23 mouse cellular contexts compared by ENCODE assay signal in the genomic region with DNA sequence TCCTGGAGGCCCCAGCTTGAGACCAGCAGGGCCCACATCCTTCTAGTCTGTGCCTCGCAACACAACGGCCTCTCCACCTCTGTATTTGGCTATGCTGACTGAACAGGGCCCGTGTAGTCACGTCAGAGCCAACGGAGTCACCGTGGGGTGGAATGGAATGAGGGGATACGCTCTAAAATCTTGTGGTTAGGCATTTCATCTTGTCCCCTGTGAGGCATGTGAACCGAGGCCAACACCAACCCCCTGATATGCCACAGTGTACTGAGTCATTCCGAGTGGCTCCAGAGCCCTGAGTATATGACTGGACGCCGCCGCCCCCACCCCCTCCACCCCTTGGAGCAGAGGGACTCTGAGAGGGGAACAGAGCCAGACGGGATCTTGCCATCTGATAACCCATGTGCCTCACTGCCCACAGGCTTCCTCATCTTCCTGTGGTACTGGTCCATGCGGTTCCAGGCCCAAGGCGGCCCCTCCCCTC. TPM values are rescaled to one million over a fixed set of nuclear protein-coding genes. Genes with fewer than 3 reads are reported as not detected.
A peak's percentile ranks its signal among the peaks of the same experiment; 100 is the strongest.
DNase-seq lines count a peak whose midpoint lies in the region; ATAC-seq lines count a peak whose summit lies in the region.
"Had no signal": no experiment of that assay in that cellular context is flagged by ENCODE, and none has a peak within 500 bp of the region (broad histone marks: within the 10 kb centered on the region; RNA-seq: fewer than 3 reads in every experiment).

No protein-coding gene starts in this region.

- H3K27ac ChIP-seq in embryonic facial prominence, embryonic 15.5 days (replicated peaks): no peak overlapping the region
- no peak overlapping the region for H3K27ac ChIP-seq in embryonic facial prominence, embryonic 10.5 days (replicated peaks)
- H3K27ac ChIP-seq: heart, embryonic 15.5 days; hindbrain, embryonic 10.5 days; layer of hippocampus, adult 2 months; limb, embryonic 15.5 days; midbrain, embryonic 15.5 days had no signal

- H3K36me3 ChIP-seq in embryonic facial prominence, embryonic 15.5 days: no peaks in the 10 kb centered on the region
- peaks cover 73% of the 10 kb centered on the region for H3K36me3 ChIP-seq in embryonic facial prominence, embryonic 10.5 days (replicated peaks)
- H3K36me3 ChIP-seq in megakaryocyte, embryonic 14.5 days (replicated peaks; ENCODE audit: low read length): peaks cover 99% of the 10 kb centered on the region
- H3K36me3 ChIP-seq: heart, embryonic 15.5 days had no signal

- H3K9me3 ChIP-seq in embryonic facial prominence, embryonic 15.5 days (replicated peaks): no peaks in the 10 kb centered on the region
- H3K9me3 ChIP-seq in embryonic facial prominence, embryonic 10.5 days: no peaks in the 10 kb centered on the region
- H3K9me3 ChIP-seq in megakaryocyte, embryonic 14.5 days: no peaks in the 10 kb centered on the region
- H3K9me3 ChIP-seq: heart, embryonic 15.5 days; hindbrain, embryonic 10.5 days; limb, embryonic 15.5 days; midbrain, embryonic 15.5 days had no signal

- no peak for DNase-seq in embryonic facial prominence, embryonic 10.5 days (ENCODE audit: low spot score)
- peak; percentile 99 for DNase-seq in 416B (ENCODE audit: low read depth)
- no peak for DNase-seq in cerebellum, adult 9-10 months
- DNase-seq in urinary bladder, postnatal 25 days (ENCODE audit: low spot score): no peak
- DNase-seq: adrenal gland, postnatal 10 days; cerebellum, postnatal 25 days; gastrocnemius, postnatal 10 days; kidney, adult 18-20 months; kidney, postnatal 14 days; lung, embryonic 14.5 days; right cerebral cortex, postnatal 4 days had no signal

- no peaks in the 10 kb centered on the region for H3K27me3 ChIP-seq in embryonic facial prominence, embryonic 15.5 days
- no peaks in the 10 kb centered on the region; the same call in 1 of the 2 replicates for H3K27me3 ChIP-seq in embryonic facial prominence, embryonic 10.5 days (replicated peaks; ENCODE audit: low read depth, poor library complexity, severe bottlenecking)
- H3K27me3 ChIP-seq in megakaryocyte, embryonic 14.5 days (replicated peaks): no peaks in the 10 kb centered on the region
- H3K27me3 ChIP-seq: heart, embryonic 15.5 days; limb, embryonic 15.5 days; midbrain, embryonic 15.5 days had no signal

- WGBS in embryonic facial prominence, embryonic 15.5 days: 67% methylated on average over 15 of the region's 15 CpGs
- 84% methylated on average over 15 of the region's 15 CpGs for WGBS in embryonic facial prominence, embryonic 10.5 days

- H3K4me1 ChIP-seq in embryonic facial prominence, embryonic 15.5 days: no peaks in the 10 kb centered on the region
- peaks cover 9% of the 10 kb centered on the region; the same call in 1 of the 2 replicates for H3K4me1 ChIP-seq in embryonic facial prominence, embryonic 10.5 days
- peaks cover 100% of the 10 kb centered on the region for H3K4me1 ChIP-seq in megakaryocyte, embryonic 14.5 days
- H3K4me1 ChIP-seq: heart, embryonic 15.5 days; limb, embryonic 15.5 days; midbrain, embryonic 15.5 days had no signal

- no peak overlapping the region for H3K4me3 ChIP-seq in embryonic facial prominence, embryonic 15.5 days (replicated peaks)
- no peak overlapping the region for H3K4me3 ChIP-seq in embryonic facial prominence, embryonic 10.5 days
- peak overlapping the region; percentile 75 for H3K4me3 ChIP-seq in megakaryocyte, embryonic 14.5 days (replicated peaks)
- H3K4me3 ChIP-seq: heart, embryonic 15.5 days; hindbrain, embryonic 10.5 days; layer of hippocampus, adult 2 months; limb, embryonic 15.5 days; midbrain, embryonic 15.5 days had no signal

- 0 out of 2 replicates have a peak, but pooled peaks have one; percentile 59 for ATAC-seq in embryonic facial prominence, embryonic 15.5 days (ENCODE audit: insufficient number of reproducible peaks, low FRiP score, low TSS enrichment, low read depth)
- peak; percentile 64 for ATAC-seq in common myeloid progenitor, adult 5-6 weeks (replicated peaks; ENCODE audit: low read depth, poor library complexity, severe bottlenecking)
- no peak for ATAC-seq in monocyte, adult 5-6 weeks (replicated peaks; ENCODE audit: insufficient number of reproducible peaks, low FRiP score, low TSS enrichment, poor library complexity, severe bottlenecking)
- ATAC-seq: activated CD4-positive, CD25-positive, alpha-beta regulatory T cell, adult 4 months; forebrain, embryonic 14.5 days; midbrain, embryonic 15.5 days had no signal

- no peak overlapping the region for H3K4me2 ChIP-seq in embryonic facial prominence, embryonic 15.5 days (replicated peaks)
- H3K4me2 ChIP-seq: heart, embryonic 15.5 days; limb, embryonic 15.5 days; lung, embryonic 14.5 days; midbrain, embryonic 15.5 days had no signal

- H3K9ac ChIP-seq in embryonic facial prominence, embryonic 15.5 days: no peak overlapping the region
- H3K9ac ChIP-seq: heart, embryonic 15.5 days; limb, embryonic 15.5 days; lung, embryonic 14.5 days; midbrain, embryonic 15.5 days had no signal

RNA-seq across cellular contexts. Expression of a gene that starts 5.0 kb away (rescaled TPM):
- polyA plus RNA-seq in embryonic facial prominence, embryonic 15.5 days (2015; fragmentation: Nextera tagmentation; extraction: Ambion mirVana): 3.2 and 3.8 TPM in 2 replicates
- polyA plus RNA-seq in embryonic facial prominence, embryonic 10.5 days (2016; fragmentation: Nextera tagmentation; extraction: Ambion mirVana): 3.1 and 3.5 TPM in 2 replicates
- total RNA-seq in common myeloid progenitor, adult 5-6 weeks (2017): 144 and 156 TPM in 2 replicates
- polyA plus RNA-seq in megakaryocyte, embryonic 14.5 days (2012; ENCODE audit: insufficient read depth, low replicate concordance): 111 and 126 TPM in 2 replicates
- 2.9 to 15.5 TPM (median 10.1 TPM) in 3 replicates for total RNA-seq in monocyte, adult 5-6 weeks (2017)

RNA-seq across cellular contexts. Expression of a gene that starts 37.9 kb away (rescaled TPM):
- polyA plus RNA-seq in embryonic facial prominence, embryonic 15.5 days (2015; fragmentation: Nextera tagmentation; extraction: Ambion mirVana): 29.9 and 31.9 TPM in 2 replicates
- polyA plus RNA-seq in embryonic facial prominence, embryonic 10.5 days (2016; fragmentation: Nextera tagmentation; extraction: Ambion mirVana): 32.9 and 38.2 TPM in 2 replicates
- 293 and 407 TPM in 2 replicates for total RNA-seq in common myeloid progenitor, adult 5-6 weeks (2017)
- polyA plus RNA-seq in megakaryocyte, embryonic 14.5 days (2012; ENCODE audit: insufficient read depth, low replicate concordance): 388 and 1,147 TPM in 2 replicates
- 2.2 to 16.6 TPM (median 4.6 TPM) in 3 replicates for total RNA-seq in monocyte, adult 5-6 weeks (2017)

RNA-seq across cellular contexts. Expression of a gene that starts 42.4 kb away (rescaled TPM):
- polyA plus RNA-seq in embryonic facial prominence, embryonic 15.5 days (2015; fragmentation: Nextera tagmentation; extraction: Ambion mirVana): 1.7 and 2.4 TPM in 2 replicates
- 0.10 and 0.15 TPM in 2 replicates for polyA plus RNA-seq in embryonic facial prominence, embryonic 10.5 days (2016; fragmentation: Nextera tagmentation; extraction: Ambion mirVana)
- total RNA-seq in common myeloid progenitor, adult 5-6 weeks (2017): 8.4 and 9.8 TPM in 2 replicates
- 0.51 TPM in 1 of 2 replicates, not detected in the other for polyA plus RNA-seq in megakaryocyte, embryonic 14.5 days (2012; ENCODE audit: insufficient read depth, low replicate concordance)
- total RNA-seq in monocyte, adult 5-6 weeks (2017): not detected in 3 replicates
- total RNA-seq: adrenal gland, postnatal 10 days; gastrocnemius, postnatal 10 days; heart, adult 8-10 months had no signal
- polyA plus RNA-seq: activated CD4-positive, CD25-positive, alpha-beta regulatory T cell, adult 4 months; lung, embryonic 14.5 days had no signal

Comparison
In these comparisons a context has a peak if more than half of its experiments do, and no peak if none do; other contexts are left out.
1. RNA of a gene that starts 5.0 kb away (polyA plus RNA-seq): 111 to 126 TPM in megakaryocyte, embryonic 14.5 days; 3.2 to 3.8 TPM in embryonic facial prominence, embryonic 15.5 days and 3.1 to 3.5 TPM in embryonic facial prominence, embryonic 10.5 days; every median in the first group is over 10 times any median in the second.